Mouse (Mus musculus) testis, adult 2 months (tissue): ENCODE measurements around the gene Mgat3. TPM values are rescaled to one million over a fixed set of nuclear protein-coding genes. Genes with fewer than 3 reads are reported as not detected.

ENCODE experiments used
- H3K27ac ChIP-seq: fragments of 200-500 bp; 2 replicates; pipeline ENCODE4 v1.5.1; 2012; ENCODE audit warnings: low read depth, low read length; ENCODE audit not compliant: control insufficient read depth, insufficient read depth
- H3K27me3 ChIP-seq: fragments of 200-500 bp; 2 replicates; pipeline ENCODE4 v1.6.1; 2012; ENCODE audit warnings: mild to moderate bottlenecking, low read length, moderate library complexity; ENCODE audit not compliant: control insufficient read depth, insufficient read depth
- H3K36me3 ChIP-seq: fragments of 200-500 bp; 2 replicates; pipeline ENCODE4 v1.6.1; 2012; ENCODE audit warnings: mild to moderate bottlenecking, low read length; ENCODE audit not compliant: control insufficient read depth, insufficient read depth
- H3K4me1 ChIP-seq: fragments of 200-500 bp; 2 replicates; pipeline ENCODE4 v1.6.1; 2012; ENCODE audit warnings: low read length; ENCODE audit not compliant: control insufficient read depth, insufficient read depth
- H3K4me3 ChIP-seq: fragments of 200-500 bp; 2 replicates; pipeline ENCODE4 v1.5.1; 2012; ENCODE audit warnings: low read depth, mild to moderate bottlenecking, low read length, moderate library complexity, mixed read lengths; ENCODE audit not compliant: control insufficient read depth
- CTCF ChIP-seq: fragments of 200-500 bp; IDR thresholded peaks from 2 replicates; pipeline ENCODE4 v1.5.1; 2012; ENCODE audit warnings: low read depth, mild to moderate bottlenecking, inconsistent platforms, low read length, moderate library complexity; ENCODE audit not compliant: control insufficient read depth, insufficient read depth, insufficient replicate concordance
- POLR2A ChIP-seq: fragments of 200-500 bp; IDR thresholded peaks from 2 replicates; pipeline ENCODE4 v1.6.1; 2012; ENCODE audit warnings: low read depth, mild to moderate bottlenecking, inconsistent platforms, low read length, moderate library complexity; ENCODE audit not compliant: control insufficient read depth
- polyA plus RNA-seq: library from polyadenylated mRNA; depleted of rRNA; stranded (reverse); fragments of >200 nt; gene quantifications from 2 replicates; pipeline ENCODE4 v1.2.3, GENCODE M21; 2012

Mgat3 gene
- polyA plus RNA-seq, 1 experiment: 0.38 TPM

DNA sequence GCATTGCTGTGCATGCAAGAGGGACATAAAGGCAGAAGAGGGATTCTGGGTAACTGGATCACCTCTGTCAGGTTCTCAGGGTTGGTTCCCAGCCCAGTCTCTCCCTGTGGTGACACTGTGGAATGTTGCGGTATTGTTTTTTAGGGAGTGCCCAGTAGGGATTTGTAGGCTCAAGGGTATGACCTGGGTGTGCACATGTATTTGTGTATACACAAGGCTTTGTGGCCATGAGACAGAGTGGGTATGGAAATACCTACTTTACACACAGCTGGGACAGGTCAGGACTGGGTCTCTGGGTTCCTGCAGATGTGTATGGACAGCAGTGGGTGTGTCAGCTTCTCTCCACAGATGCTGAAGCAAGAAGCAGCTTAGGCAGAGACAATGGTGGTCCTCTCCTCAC, 4.0 kb upstream of the Mgat3 start:
- no peak for TF ChIP-seq CTCF
- TF ChIP-seq POLR2A: no peak
- Histone ChIP-seq H3K27me3 (no peaks in the 10 kb centered on the region; the same call in 1 of the 2 replicates), H3K27ac (no peak overlapping the region), H3K36me3 (no peaks in the 10 kb centered on the region), H3K4me3 (no peak overlapping the region), H3K4me1 (peaks cover 5% of the 10 kb centered on the region)

DNA sequence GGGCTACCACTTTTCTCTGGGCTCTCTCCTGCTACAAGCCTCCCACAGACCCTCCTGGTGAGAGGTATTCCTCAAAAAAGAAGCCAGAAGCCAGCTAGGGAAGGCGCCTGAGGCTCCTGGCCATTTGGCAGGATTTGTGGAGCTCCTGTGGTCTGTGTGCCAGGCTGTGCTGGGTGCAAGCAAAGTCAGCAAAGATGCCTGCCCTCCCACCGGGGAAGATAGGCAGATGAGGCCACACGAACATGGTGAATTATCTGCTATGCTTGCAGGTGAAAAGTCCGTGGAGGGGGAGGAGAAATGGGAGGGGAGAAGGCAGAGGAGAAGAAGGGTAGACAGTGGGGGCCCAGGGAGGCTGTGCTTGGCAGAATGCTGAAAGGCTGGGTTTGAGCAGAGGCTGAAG, 3.2 kb upstream of the Mgat3 start:
- Histone ChIP-seq H3K27ac (no peak overlapping the region), H3K4me3 (no peak overlapping the region), H3K36me3 (no peaks in the 10 kb centered on the region), H3K27me3 (no peaks in the 10 kb centered on the region; the same call in 1 of the 2 replicates), H3K4me1 (peaks cover 5% of the 10 kb centered on the region)
- TF ChIP-seq POLR2A (no peak), CTCF (no peak)

DNA sequence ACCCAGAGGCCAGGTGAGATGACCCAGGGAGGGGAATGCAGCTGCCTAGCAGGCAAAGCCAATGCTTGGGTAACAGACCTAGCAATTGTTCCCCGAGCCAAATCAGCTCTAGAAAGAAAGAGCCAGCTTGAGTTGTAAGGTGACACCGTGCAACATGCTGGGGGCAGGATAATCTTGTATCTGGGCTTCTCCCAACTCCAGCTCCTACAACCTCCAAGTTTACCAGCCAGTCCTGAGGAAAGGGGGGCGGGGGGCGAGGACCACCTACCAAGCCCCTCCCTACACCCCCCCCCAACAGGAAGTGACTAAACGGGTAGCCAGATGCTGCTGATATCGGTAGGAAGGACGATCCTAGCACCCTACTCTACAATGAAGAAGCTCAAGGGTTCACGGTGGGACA, 2.2 kb upstream of the Mgat3 start:
- Histone ChIP-seq H3K4me3 (no peak overlapping the region), H3K27me3 (no peaks in the 10 kb centered on the region; the same call in 1 of the 2 replicates), H3K27ac (no peak overlapping the region), H3K36me3 (no peaks in the 10 kb centered on the region), H3K4me1 (peaks cover 5% of the 10 kb centered on the region)
- TF ChIP-seq POLR2A (no peak), CTCF (no peak)

DNA sequence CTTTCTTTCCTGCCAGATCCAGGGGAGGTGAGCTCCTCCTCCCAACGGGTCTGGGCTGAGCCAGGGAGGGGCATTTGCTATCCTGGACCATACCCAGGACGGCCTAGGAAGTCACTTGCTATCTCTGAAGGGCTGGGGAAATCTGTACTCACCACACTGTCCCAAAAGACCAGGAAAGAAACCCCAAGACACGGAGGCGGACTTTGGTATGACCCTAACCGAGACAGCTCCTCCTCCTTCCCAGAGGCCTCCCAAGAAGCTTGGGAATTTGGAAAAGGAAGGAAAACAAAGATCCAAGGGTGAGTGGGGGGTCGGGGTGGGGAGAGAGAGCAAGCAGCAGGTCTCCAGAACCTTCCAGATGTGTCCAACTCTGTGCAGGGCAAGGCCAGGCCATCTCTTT, 1.7 kb upstream of the Mgat3 start:
- TF ChIP-seq POLR2A (no peak), CTCF (no peak)
- peaks cover 5% of the 10 kb centered on the region for H3K4me1 ChIP-seq
- H3K27me3 ChIP-seq: no peaks in the 10 kb centered on the region; the same call in 1 of the 2 replicates
- H3K36me3 ChIP-seq: no peaks in the 10 kb centered on the region
- no peak overlapping the region for H3K4me3 ChIP-seq
- H3K27ac ChIP-seq: no peak overlapping the region

DNA sequence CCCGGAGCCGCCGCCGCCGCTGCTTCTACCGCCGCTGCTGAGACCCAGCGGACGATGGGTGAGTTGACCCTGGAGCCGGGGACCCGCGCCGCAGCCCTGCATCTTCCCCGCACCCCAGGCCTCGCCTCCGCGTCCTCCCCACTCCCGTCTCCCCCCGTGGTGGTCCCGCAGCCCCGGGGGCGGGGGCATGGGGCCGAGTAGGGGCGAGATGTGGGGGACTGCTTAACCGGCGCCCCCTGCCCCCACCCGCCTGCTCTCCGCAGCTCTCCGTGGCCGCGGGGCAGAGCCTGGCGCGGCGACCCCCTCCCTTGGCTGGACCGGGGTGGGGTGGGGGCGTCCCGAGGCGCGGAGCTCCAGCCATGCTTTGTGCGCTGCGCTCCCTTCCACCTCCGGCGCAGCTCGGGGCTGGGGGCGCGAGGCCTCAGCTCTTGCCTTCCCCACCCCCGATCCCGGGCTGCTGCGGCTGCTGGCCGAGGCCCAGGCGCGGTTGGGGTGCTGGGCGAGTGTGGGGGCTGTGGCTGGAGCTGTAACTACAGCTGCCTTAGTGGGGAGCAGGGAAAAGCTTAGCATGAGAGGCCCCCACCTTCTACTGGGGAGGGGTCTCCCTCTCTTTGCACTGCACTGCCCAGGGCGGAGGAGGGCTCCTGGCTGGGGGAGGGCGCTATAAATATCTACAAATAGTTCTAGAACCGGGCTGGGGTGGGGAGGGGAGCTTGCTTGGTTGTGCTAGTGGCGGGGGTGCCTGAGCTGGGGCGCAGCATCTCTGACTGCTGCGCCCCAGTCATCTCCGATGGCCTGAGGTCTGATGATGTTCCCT, 468 bp downstream of the Mgat3 start:
- peak overlapping the region; percentile 61 for H3K4me3 ChIP-seq
- H3K27me3 ChIP-seq: no peaks in the 10 kb centered on the region; the same call in 1 of the 2 replicates
- peaks cover 5% of the 10 kb centered on the region for H3K4me1 ChIP-seq
- H3K27ac ChIP-seq: no peak overlapping the region
- TF ChIP-seq CTCF (no peak), POLR2A (no peak)
- H3K36me3 ChIP-seq: no peaks in the 10 kb centered on the region

DNA sequence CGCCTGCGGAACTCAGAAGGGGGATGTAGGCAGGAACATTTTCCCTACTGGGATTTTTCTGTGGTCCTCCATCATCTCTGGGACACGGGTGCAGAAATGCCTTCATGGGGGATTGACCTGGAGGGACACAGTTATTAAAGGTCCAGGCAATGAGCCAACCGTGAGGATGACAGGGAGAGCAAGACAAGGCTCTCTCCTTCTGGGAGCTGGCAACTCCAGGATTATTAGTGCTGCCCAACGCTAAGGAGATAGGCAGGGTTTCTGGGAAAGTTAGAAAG, 1.0 kb downstream of the Mgat3 start:
- TF ChIP-seq CTCF: no peak
- TF ChIP-seq POLR2A: no peak
- Histone ChIP-seq H3K4me3 (no peak overlapping the region), H3K27ac (no peak overlapping the region; the same call in 1 of the 2 replicates), H3K27me3 (no peaks in the 10 kb centered on the region; the same call in 1 of the 2 replicates), H3K4me1 (peaks cover 5% of the 10 kb centered on the region), H3K36me3 (no peaks in the 10 kb centered on the region)

DNA sequence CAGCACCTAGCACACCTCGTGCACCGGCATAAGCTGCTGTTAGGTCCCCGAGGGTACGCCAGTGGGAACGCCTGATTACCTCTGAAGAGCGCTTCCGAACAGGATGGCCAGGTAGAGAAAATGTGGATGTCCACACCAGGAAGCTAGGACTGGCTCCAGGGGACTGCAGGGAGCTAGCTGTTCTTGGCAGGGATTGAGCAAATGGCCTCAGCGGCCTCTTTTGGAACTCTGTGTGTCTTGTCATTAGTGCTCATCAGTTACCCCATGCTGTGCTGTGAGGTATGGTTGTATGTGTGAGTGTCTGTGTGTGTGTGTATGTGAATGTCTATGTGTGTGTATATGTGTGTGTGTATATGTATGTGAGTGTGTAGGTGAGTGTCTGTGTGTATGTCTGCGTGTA, 1.8 kb downstream of the Mgat3 start:
- Histone ChIP-seq H3K4me3 (no peak overlapping the region), H3K4me1 (peaks cover 5% of the 10 kb centered on the region), H3K27ac (no peak overlapping the region), H3K27me3 (no peaks in the 10 kb centered on the region; the same call in 1 of the 2 replicates), H3K36me3 (no peaks in the 10 kb centered on the region)
- TF ChIP-seq POLR2A: no peak
- no peak for TF ChIP-seq CTCF

GRCm38 (mm10) chr15:80175756-80176155, 2.2 kb downstream of the Mgat3 start:
- no peaks in the 10 kb centered on the region; the same call in 1 of the 2 replicates for H3K27me3 ChIP-seq
- no peak overlapping the region for H3K4me3 ChIP-seq
- no peak for TF ChIP-seq CTCF
- no peak for TF ChIP-seq POLR2A
- no peaks in the 10 kb centered on the region for H3K36me3 ChIP-seq
- peaks cover 5% of the 10 kb centered on the region for H3K4me1 ChIP-seq
- H3K27ac ChIP-seq: no peak overlapping the region
